Mouse (Mus musculus) ES-E14 (cell line): Measurements from ENCODE around the gene Myo15b. TPM values are rescaled to one million over a fixed set of nuclear protein-coding genes. Genes with fewer than 3 reads are reported as not detected.

Experiments
- DNase-seq: peaks from one replicate; pipeline ENCODE4 v3.0.0-alpha.2; 2013; ENCODE audit warnings: low read depth, low spot score
- H3K27ac ChIP-seq: 2 replicates; pipeline ENCODE4 v1.5.1; 2012; ENCODE audit warnings: low read depth, mild to moderate bottlenecking, low read length, moderate library complexity, mixed read lengths; ENCODE audit not compliant: poor library complexity, insufficient read depth, severe bottlenecking
- H3K36me3 ChIP-seq: 2 replicates; pipeline ENCODE4 v1.6.1; 2012; ENCODE audit warnings: mild to moderate bottlenecking, low read length, moderate library complexity, mixed read lengths; ENCODE audit not compliant: control insufficient read depth, poor library complexity, insufficient read depth, severe bottlenecking
- H3K4me1 ChIP-seq, 2 experiments: fragments of 150-350 bp in 1 of 2; sonication (generic) in 1 of 2; 2 replicates each; pipeline ENCODE4 v1.6.1; 2012; ENCODE audit warnings: low read length in 2 of 2, mild to moderate bottlenecking in 1 of 2, mixed read lengths in 1 of 2; ENCODE audit not compliant: control insufficient read depth in 2 of 2, insufficient read depth in 2 of 2, poor library complexity in 1 of 2
- H3K4me3 ChIP-seq, 2 experiments: fragments of 150-350 bp in 1 of 2; sonication (generic) in 1 of 2; 2 replicates each; pipeline ENCODE4 v1.5.1; 2012; ENCODE audit warnings: low read length in 2 of 2, low read depth in 1 of 2, mild to moderate bottlenecking in 1 of 2, mixed read lengths in 1 of 2; ENCODE audit not compliant: insufficient read depth in 1 of 2, poor library complexity in 1 of 2, severe bottlenecking in 1 of 2
- H3K9ac ChIP-seq: 2 replicates; pipeline ENCODE4 v1.6.1; 2012; ENCODE audit warnings: low read depth, mild to moderate bottlenecking, low read length, mixed read lengths; ENCODE audit not compliant: poor library complexity, insufficient read depth, severe bottlenecking
- H3K9me3 ChIP-seq: fragments of 150-350 bp; sonication (generic); 2 replicates; pipeline ENCODE4 v1.6.1; 2012; ENCODE audit warnings: low read depth, mild to moderate bottlenecking, low read length; ENCODE audit not compliant: control insufficient read depth, insufficient read depth
- CHD2 ChIP-seq: IDR thresholded peaks from 2 replicates; pipeline ENCODE4 v1.6.1; 2014; ENCODE audit warnings: mild to moderate bottlenecking, low read depth, low read length, inconsistent platforms
- HCFC1 ChIP-seq: IDR thresholded peaks from 2 replicates; pipeline ENCODE4 v1.6.1; 2012; ENCODE audit warnings: low read length, inconsistent platforms, borderline replicate concordance; ENCODE audit not compliant: insufficient read depth
- MAFK ChIP-seq: IDR thresholded peaks from 2 replicates; pipeline ENCODE4 v1.6.1; 2014; ENCODE audit warnings: mild to moderate bottlenecking, low read depth, low read length, inconsistent platforms; ENCODE audit not compliant: insufficient read depth
- ZC3H11A ChIP-seq: IDR thresholded peaks from 2 replicates; pipeline ENCODE4 v1.6.1; 2012; ENCODE audit warnings: low read depth, mild to moderate bottlenecking, inconsistent platforms, low read length, borderline replicate concordance
- ZNF384 ChIP-seq: IDR thresholded peaks from 2 replicates; pipeline ENCODE4 v1.6.1; 2012; ENCODE audit warnings: low read depth, low read length, inconsistent platforms
- in situ Hi-C, 2 experiments: fragments of 600-800 bp; cut with MboI; formaldehyde crosslinking; loops; one replicate each; pipeline ENCODE4 v1.15.1; 2025; ENCODE audit warnings: low sequenced_read_pairs in 2 of 2, inconsistent platforms in 1 of 2; ENCODE audit not compliant: unreplicated experiment in 2 of 2
- total RNA-seq: library from RNA; depleted of rRNA; stranded (reverse); fragments of 300-350 nt; gene quantifications from 2 replicates; pipeline ENCODE4 v1.2.3, GENCODE M21; 2012

Gene Myo15b
- total RNA-seq, 1 experiment, result 4.6 TPM

GRCm38 (mm10) chr11:115841961-115842550 lies 16.1 kb upstream of the Myo15b start:
- peak; percentile 57 for DNase-seq
- peaks cover 24 to 62% of the 10 kb centered on the region in 2 experiments for H3K4me1 ChIP-seq
- in situ Hi-C loops, result no loop called here
- H3K27ac ChIP-seq, result peak overlapping the region; percentile 87
- H3K36me3 ChIP-seq, result peaks cover 20% of the 10 kb centered on the region; the same call in 1 of the 2 replicates
- TF ChIP-seq MAFK (no peak), ZNF384 (no peak), CHD2 (0 out of 2 replicates have a peak, but pooled peaks have one; percentile 52)
- H3K9me3 ChIP-seq, result no peaks in the 10 kb centered on the region
- H3K4me3 ChIP-seq, result no peak overlapping the region; a peak in 1 of 4 replicates
- peak overlapping the region; percentile 19; the same call in 1 of the 2 replicates for H3K9ac ChIP-seq

- TF ChIP-seq ZNF384 (no peak), CHD2 (no peak), MAFK (no peak), ZC3H11A (no peak), HCFC1 (no peak)
- Histone ChIP-seq H3K4me3 (no peak overlapping the region; a peak in 1 of 4 replicates), H3K36me3 (peaks cover 19% of the 10 kb centered on the region; the same call in 1 of the 2 replicates), H3K9ac (peak overlapping the region; percentile 9; the same call in 1 of the 2 replicates), H3K27ac (peak overlapping the region; percentile 14; the same call in 1 of the 2 replicates), H3K9me3 (no peaks in the 10 kb centered on the region), H3K4me1 (peaks cover 21 to 51% of the 10 kb centered on the region in 2 experiments)
- peak; percentile 34 for DNase-seq
- in situ Hi-C loops, result no loop called here
Observed at GRCm38 (mm10) chr11:115843141-115843890, 14.9 kb upstream of the Myo15b start.

GRCm38 (mm10) chr11:115843891-115844239 lies 14.3 kb upstream of the Myo15b start:
- H3K9ac ChIP-seq, result no peak overlapping the region
- DNase-seq, result no peak
- in situ Hi-C loops, result no loop called here
- H3K4me3 ChIP-seq, result no peak overlapping the region
- no peaks in the 10 kb centered on the region for H3K9me3 ChIP-seq
- TF ChIP-seq HCFC1, result no peak
- no peak for TF ChIP-seq CHD2
- TF ChIP-seq ZNF384, result no peak
- no peak for TF ChIP-seq ZC3H11A
- TF ChIP-seq MAFK, result no peak
- peaks cover 19% of the 10 kb centered on the region; the same call in 1 of the 2 replicates for H3K36me3 ChIP-seq
- peaks cover 21 to 45% of the 10 kb centered on the region in 2 experiments for H3K4me1 ChIP-seq
- no peak overlapping the region for H3K27ac ChIP-seq

GRCm38 (mm10) chr11:115844240-115844639 lies 14.0 kb upstream of the Myo15b start:
- no peak for TF ChIP-seq MAFK
- TF ChIP-seq HCFC1, result no peak
- no peak for TF ChIP-seq ZNF384
- TF ChIP-seq CHD2, result no peak
- TF ChIP-seq ZC3H11A, result no peak
- no peak overlapping the region for H3K27ac ChIP-seq
- H3K9ac ChIP-seq, result no peak overlapping the region
- H3K4me1 ChIP-seq, result peaks cover 21 to 42% of the 10 kb centered on the region in 2 experiments
- no peak overlapping the region for H3K4me3 ChIP-seq
- in situ Hi-C loops, result no loop called here
- H3K36me3 ChIP-seq, result peaks cover 21% of the 10 kb centered on the region
- DNase-seq, result no peak
- no peaks in the 10 kb centered on the region for H3K9me3 ChIP-seq
